Mouse (Mus musculus) neural tube, embryonic 14.5 days (tissue): ENCODE results near the gene Atp6v1f. TPM values are rescaled to one million over a fixed set of nuclear protein-coding genes. Genes with fewer than 3 reads are reported as not detected.

ENCODE experiments used
- polyA plus RNA-seq: library from polyadenylated mRNA; unstranded; fragments of >200 nt; fragmentation: Nextera tagmentation; extraction: Ambion mirVana; gene quantifications from 2 replicates; pipeline ENCODE4 v1.2.1, GENCODE M21; 2014

The Atp6v1f gene
- polyA plus RNA-seq, 1 experiment from 2014 or later = 350 TPM

Other genes with a start within 250 kb of the Atp6v1f start
- 27.9 and 30.3 TPM in 2 replicates for gene Hilpda, start 195.2 kb upstream of the Atp6v1f start, polyA plus RNA-seq
- 0.44 and 0.64 TPM in 2 replicates for gene Fam71f2, start 188.1 kb upstream of the Atp6v1f start, polyA plus RNA-seq
- gene Fam71f1, start 148.6 kb upstream of the Atp6v1f start, polyA plus RNA-seq = not detected in 2 replicates
- 141 and 194 TPM in 2 replicates for gene Calu, start 119.6 kb upstream of the Atp6v1f start, polyA plus RNA-seq
- 0.37 and 1.6 TPM in 2 replicates for gene Opn1sw, start 79.2 kb upstream of the Atp6v1f start, polyA plus RNA-seq
- gene Ccdc136, start 71.4 kb upstream of the Atp6v1f start, polyA plus RNA-seq = 55.7 and 69.1 TPM in 2 replicates
- gene Flnc, start 34.5 kb upstream of the Atp6v1f start, polyA plus RNA-seq = 4.9 and 5.0 TPM in 2 replicates
- gene Atp6v1fnb, start 3.7 kb downstream of the Atp6v1f start, polyA plus RNA-seq = 0.55 and 0.70 TPM in 2 replicates
- 15.1 and 20.6 TPM in 2 replicates for gene Kcp, start 40.2 kb downstream of the Atp6v1f start, polyA plus RNA-seq
- 0.95 and 2.3 TPM in 2 replicates for gene Irf5, start 58.9 kb downstream of the Atp6v1f start, polyA plus RNA-seq
- 83.1 and 104 TPM in 2 replicates for gene Tnpo3, start 142.2 kb downstream of the Atp6v1f start, polyA plus RNA-seq
- gene Tspan33, start 226.5 kb downstream of the Atp6v1f start, polyA plus RNA-seq = 5.6 and 7.2 TPM in 2 replicates